Mouse (Mus musculus) cortical plate, adult 2 months (tissue): Measurements from ENCODE around the gene Tmem175.

Source experiments
- CTCF ChIP-seq: fragments of 200-500 bp; IDR thresholded peaks from 2 replicates; pipeline ENCODE4 v1.5.1; 2011; ENCODE audit warnings: mild to moderate bottlenecking, control low read depth, low read length; ENCODE audit not compliant: insufficient read depth; ENCODE audit errors: extremely low read depth
- POLR2A ChIP-seq: fragments of 200-500 bp; IDR thresholded peaks from 2 replicates; pipeline ENCODE4 v1.6.1; 2011; ENCODE audit warnings: mild to moderate bottlenecking, low read length, control low read depth; ENCODE audit not compliant: insufficient read depth; ENCODE audit errors: extremely low read depth

- TF ChIP-seq CTCF: no peak
- TF ChIP-seq POLR2A: no peak
These were observed 59.5 kb downstream of the Tmem175 start for GRCm38 (mm10) chr5:108689091-108689490.
